Mouse (Mus musculus) stomach, embryonic 15.5 days (tissue): ENCODE measurements at regions not wholly inside any gene's neighbourhood (a gene's known extent, or its start where the extent isn't known, plus 50 kb on each side); places are given as distances from the start of the nearest gene placed in this dataset.
"Not testable (repeated sequence)": the region's sequence is repeated elsewhere in the genome, so short reads cannot be mapped to it uniquely, and the experiment has no call there.

Experiments
- ATAC-seq: fragments of 200-750 bp; cut with Nextera tagmentation; 2 replicates; pipeline ENCODE4 v1.8.0; 2017; ENCODE audit warnings: low read depth, moderate number of reproducible peaks, moderate TSS enrichment; ENCODE audit not compliant: insufficient read depth, low FRiP score
- H3K27ac ChIP-seq: fragments of 300-500 bp; sonication (generic); 2 replicates; pipeline ENCODE4 v1.5.1; 2015; ENCODE audit warnings: mild to moderate bottlenecking, inconsistent platforms
- H3K27me3 ChIP-seq: fragments of 300-500 bp; sonication (generic); replicated peaks from 2 replicates; pipeline ENCODE4 v1.6.1; 2015; ENCODE audit warnings: inconsistent platforms
- H3K36me3 ChIP-seq: fragments of 300-500 bp; sonication (generic); 2 replicates; pipeline ENCODE4 v1.6.1; 2015; ENCODE audit warnings: inconsistent platforms
- H3K4me1 ChIP-seq: fragments of 300-500 bp; sonication (generic); 2 replicates; pipeline ENCODE4 v1.6.1; 2015; ENCODE audit warnings: inconsistent platforms
- H3K4me2 ChIP-seq: fragments of 300-500 bp; sonication (generic); 2 replicates; pipeline ENCODE4 v1.6.1; 2015; ENCODE audit warnings: mild to moderate bottlenecking, inconsistent platforms
- H3K4me3 ChIP-seq: fragments of 300-500 bp; sonication (generic); replicated peaks from 2 replicates; pipeline ENCODE4 v1.5.1; 2015; ENCODE audit warnings: inconsistent platforms
- H3K9ac ChIP-seq: fragments of 300-500 bp; sonication (generic); 2 replicates; pipeline ENCODE4 v1.6.1; 2015; ENCODE audit warnings: inconsistent platforms
- H3K9me3 ChIP-seq: fragments of 300-500 bp; sonication (generic); 2 replicates; pipeline ENCODE4 v1.6.1; 2016; ENCODE audit warnings: inconsistent platforms
- WGBS: fragments of 180-500 bp; shearing (Covaris S2); methylation state at CpG from one replicate; pipeline ENCODE4 v1.1.7; 2015; 5-methylcytosine and 5-hydroxymethylcytosine counted together

- H3K27ac ChIP-seq, ATAC-seq, H3K27me3 ChIP-seq, H3K36me3 ChIP-seq, H3K4me3 ChIP-seq, H3K9ac ChIP-seq, H3K9me3 ChIP-seq, H3K4me2 ChIP-seq, H3K4me1 ChIP-seq: not testable (repeated sequence)
- 87% methylated on average over 11 of the region's 11 CpGs for WGBS
Observed at GRCm38 (mm10) chr5:3141841-3142240, 199.4 kb upstream of the Cdk6 start.

- not testable (repeated sequence) for H3K9me3 ChIP-seq, H3K27me3 ChIP-seq, H3K36me3 ChIP-seq, ATAC-seq, H3K27ac ChIP-seq, H3K9ac ChIP-seq, H3K4me1 ChIP-seq, H3K4me2 ChIP-seq, H3K4me3 ChIP-seq
- 44% methylated on average over 9 of the region's 11 CpGs for WGBS
Observed at GRCm38 (mm10) chr5:3146544-3147295, 194.6 kb upstream of the Cdk6 start.

- H3K27me3 ChIP-seq, ATAC-seq, H3K9ac ChIP-seq, H3K27ac ChIP-seq, H3K4me2 ChIP-seq, H3K4me3 ChIP-seq, H3K9me3 ChIP-seq, H3K36me3 ChIP-seq, H3K4me1 ChIP-seq: not testable (repeated sequence)
- 76% methylated on average over 5 of the region's 5 CpGs for WGBS
Observed at GRCm38 (mm10) chr5:3149886-3150285, 191.4 kb upstream of the Cdk6 start.

GRCm38 (mm10) chr5:3150766-3151165 is 190.5 kb upstream of the Cdk6 start:
- H3K4me1 ChIP-seq, H3K9me3 ChIP-seq, H3K4me3 ChIP-seq, ATAC-seq, H3K27ac ChIP-seq, H3K27me3 ChIP-seq, H3K36me3 ChIP-seq, H3K9ac ChIP-seq, H3K4me2 ChIP-seq: not testable (repeated sequence)
- WGBS: 67% methylated on average over 4 of the region's 4 CpGs

- not testable (repeated sequence) for H3K27me3 ChIP-seq, H3K4me1 ChIP-seq, H3K27ac ChIP-seq, H3K36me3 ChIP-seq, ATAC-seq, H3K9ac ChIP-seq, H3K9me3 ChIP-seq
- WGBS: 18% methylated on average over 12 of the region's 12 CpGs
- peak overlapping the region; percentile 57 for H3K4me2 ChIP-seq
- peak overlapping the region; percentile 31; the same call in 1 of the 2 replicates for H3K4me3 ChIP-seq
Observed at GRCm38 (mm10) chr5:3151534-3152148, 189.6 kb upstream of the Cdk6 start.

GRCm38 (mm10) chr5:3152149-3152865 is 189.0 kb upstream of the Cdk6 start:
- H3K9ac ChIP-seq, H3K27me3 ChIP-seq, H3K27ac ChIP-seq, H3K4me1 ChIP-seq, H3K9me3 ChIP-seq, H3K36me3 ChIP-seq: not testable (repeated sequence)
- WGBS: 22% methylated on average over 26 of the region's 26 CpGs
- Histone ChIP-seq H3K4me3 (peak overlapping the region; percentile 31), H3K4me2 (peak overlapping the region; percentile 57)
- peak; percentile 43; the same call in 1 of the 2 replicates for ATAC-seq

- H3K27ac ChIP-seq, H3K36me3 ChIP-seq, H3K9me3 ChIP-seq, H3K4me3 ChIP-seq, H3K9ac ChIP-seq, H3K4me1 ChIP-seq, ATAC-seq, H3K4me2 ChIP-seq, H3K27me3 ChIP-seq: not testable (repeated sequence)
- WGBS: 86% methylated on average over 2 of the region's 2 CpGs
Observed at GRCm38 (mm10) chr5:3165511-3165910, 175.8 kb upstream of the Cdk6 start.

GRCm38 (mm10) chr5:3166496-3166895 is 174.8 kb upstream of the Cdk6 start:
- not testable (repeated sequence) for H3K27me3 ChIP-seq, H3K27ac ChIP-seq, ATAC-seq, H3K4me2 ChIP-seq, H3K9me3 ChIP-seq, H3K4me3 ChIP-seq, H3K9ac ChIP-seq, H3K4me1 ChIP-seq, H3K36me3 ChIP-seq
- 71% methylated on average over 2 of the region's 2 CpGs for WGBS

GRCm38 (mm10) chr5:3193592-3193991 is 147.7 kb upstream of the Cdk6 start:
- H3K27ac ChIP-seq, H3K4me2 ChIP-seq, H3K36me3 ChIP-seq, H3K4me1 ChIP-seq, ATAC-seq, H3K4me3 ChIP-seq, H3K9ac ChIP-seq, H3K27me3 ChIP-seq, H3K9me3 ChIP-seq: not testable (repeated sequence)
- 94% methylated on average over 13 of the region's 13 CpGs for WGBS

- H3K4me2 ChIP-seq: peak overlapping the region; percentile 1; the same call in 1 of the 2 replicates
- H3K27me3 ChIP-seq: no peaks in the 10 kb centered on the region
- no peak overlapping the region for H3K4me3 ChIP-seq
- peak overlapping the region; percentile 52 for H3K27ac ChIP-seq
- peak; percentile 79 for ATAC-seq
- H3K4me1 ChIP-seq: 0 out of 2 replicates have a peak, but pooled peaks cover 13% of the 10 kb centered on the region
- H3K36me3 ChIP-seq: no peaks in the 10 kb centered on the region
- H3K9me3 ChIP-seq: no peaks in the 10 kb centered on the region
- H3K9ac ChIP-seq: no peak overlapping the region
- 40% methylated on average over 16 of the region's 16 CpGs for WGBS
Observed at GRCm38 (mm10) chr5:3197952-3198841, 143.1 kb upstream of the Cdk6 start.

GRCm38 (mm10) chr5:3198869-3199550 is 142.3 kb upstream of the Cdk6 start:
- Histone ChIP-seq H3K4me1 (0 out of 2 replicates have a peak, but pooled peaks cover 13% of the 10 kb centered on the region), H3K27ac (peak overlapping the region; percentile 52; the same call in 1 of the 2 replicates)
- not testable (repeated sequence) for H3K9me3 ChIP-seq, H3K4me2 ChIP-seq, H3K27me3 ChIP-seq, H3K4me3 ChIP-seq, H3K36me3 ChIP-seq, ATAC-seq, H3K9ac ChIP-seq
- WGBS: 38% methylated on average over 7 of the region's 7 CpGs
